8 mouse cellular contexts compared by ENCODE assay signal in the genomic region with DNA sequence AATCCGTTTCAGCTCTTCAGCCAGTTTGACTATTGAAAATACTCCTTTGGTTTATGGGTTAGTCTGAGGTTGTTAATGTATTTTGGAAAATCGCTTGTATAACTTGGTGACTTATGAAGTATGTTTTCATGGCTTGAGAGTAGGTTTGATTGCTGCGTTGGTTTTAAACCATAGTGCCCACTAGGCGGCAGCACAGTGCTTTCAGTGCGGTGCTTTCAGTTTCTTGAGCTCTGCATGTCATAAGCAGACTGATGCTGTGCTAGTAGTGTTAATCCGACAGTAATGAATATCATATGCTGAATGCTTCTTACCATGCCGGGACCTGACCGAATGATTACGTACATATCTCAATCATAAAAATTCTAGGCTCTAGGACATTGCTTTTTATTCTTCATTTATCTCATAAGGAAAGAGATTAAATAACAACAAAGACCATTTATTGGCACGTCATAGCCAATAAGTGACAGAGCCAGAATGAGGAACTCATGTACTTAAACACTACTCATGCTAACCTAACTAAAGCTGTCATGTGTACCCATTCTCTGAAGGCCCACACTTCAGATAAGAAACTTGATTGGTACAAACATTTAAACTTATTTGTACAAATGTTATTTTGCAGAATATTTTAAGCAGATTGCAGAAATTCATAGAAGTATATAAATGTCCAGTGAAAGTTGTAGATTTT. TPM values are rescaled to one million over a fixed set of nuclear protein-coding genes. Genes with fewer than 3 reads are reported as not detected.
DNase-seq lines count a peak whose midpoint lies in the region; ATAC-seq and TF ChIP-seq lines count a peak whose summit lies in the region.

No protein-coding gene starts in this region.

- WGBS in liver, embryonic 11.5 days: 21% methylated on average over 10 of the region's 10 CpGs
- WGBS in intestine, postnatal 0 days: 15% methylated on average over 10 of the region's 10 CpGs

- no peaks in the 10 kb centered on the region for H3K36me3 ChIP-seq in liver, embryonic 11.5 days (ENCODE audit: control insufficient read depth, insufficient read depth, low read length)
- no peaks in the 10 kb centered on the region for H3K36me3 ChIP-seq in intestine, postnatal 0 days (ENCODE audit: control insufficient read depth, insufficient read depth)
- no peaks in the 10 kb centered on the region for H3K36me3 ChIP-seq in splenic B cell, adult 2 months (ENCODE audit: control insufficient read depth, insufficient read depth, low read length, poor library complexity, severe bottlenecking)

- no peak for ATAC-seq in liver, embryonic 11.5 days (replicated peaks; ENCODE audit: low FRiP score)
- peak; percentile 38; the same call in 1 of the 2 replicates for ATAC-seq in intestine, postnatal 0 days

- H3K27ac ChIP-seq in liver, embryonic 11.5 days (ENCODE audit: low read depth, low read length): no peak overlapping the region
- H3K27ac ChIP-seq in intestine, postnatal 0 days (ENCODE audit: low read depth, low read length): no peak overlapping the region

- peak; percentile 71 for DNase-seq in liver
- DNase-seq in liver, embryonic 11.5 days (ENCODE audit: low spot score): no peak
- DNase-seq in cerebellum, adult 9-11 months: peak; percentile 45
- peak; percentile 42 to 80 for DNase-seq in frontal cortex, postnatal 14 days (ENCODE audit: low spot score in 2 of 2)
- DNase-seq in left cerebral cortex, postnatal 36 days (ENCODE audit: low spot score in 2 of 2): peak; percentile 68 to 76
- peak; percentile 5 to 34 for DNase-seq in monocyte, adult 2 months (ENCODE audit: low read depth in 1 of 2, low spot score in 2 of 2)
- DNase-seq in splenic B cell, adult 2 months (ENCODE audit: low read depth, low spot score): peak; percentile 84

- no peak overlapping the region for H3K4me2 ChIP-seq in liver, embryonic 11.5 days
- no peak overlapping the region; the same call in 1 of the 2 replicates for H3K4me2 ChIP-seq in intestine, postnatal 0 days (replicated peaks; ENCODE audit: low read depth)

- no peaks in the 10 kb centered on the region for H3K9me3 ChIP-seq in liver, embryonic 11.5 days (ENCODE audit: control insufficient read depth, low read length)
- H3K9me3 ChIP-seq in intestine, postnatal 0 days (ENCODE audit: control insufficient read depth): no peaks in the 10 kb centered on the region

- H3K9ac ChIP-seq in liver, embryonic 11.5 days (ENCODE audit: low read depth, low read length): no peak overlapping the region
- H3K9ac ChIP-seq in intestine, postnatal 0 days (ENCODE audit: low read depth, low read length): no peak overlapping the region

- TF ChIP-seq CTCF in intestine, postnatal 0 days (IDR thresholded peaks at IDR 0.05; ENCODE audit: low read depth): peak; percentile 96

- intact Hi-C loops in left cerebral cortex, postnatal 36 days (cut with DNase I): loop anchor here (2.0 kb wide), 1 partner anchor 343 kb away; no protein-coding TSS in a partner anchor

- no peaks in the 10 kb centered on the region for H3K27me3 ChIP-seq in liver, embryonic 11.5 days (replicated peaks; ENCODE audit: control insufficient read depth, insufficient read depth, low read length)
- H3K27me3 ChIP-seq in intestine, postnatal 0 days (replicated peaks; ENCODE audit: control insufficient read depth, insufficient read depth, low read length): no peaks in the 10 kb centered on the region
- no peaks in the 10 kb centered on the region for H3K27me3 ChIP-seq in splenic B cell, adult 2 months (ENCODE audit: control insufficient read depth, insufficient read depth, low read length, poor library complexity, severe bottlenecking)

- no peaks in the 10 kb centered on the region for H3K4me1 ChIP-seq in liver, embryonic 11.5 days (replicated peaks; ENCODE audit: control insufficient read depth, insufficient read depth, low read length)
- H3K4me1 ChIP-seq in intestine, postnatal 0 days (replicated peaks; ENCODE audit: control insufficient read depth, insufficient read depth, low read length): no peaks in the 10 kb centered on the region

- no peak overlapping the region for H3K4me3 ChIP-seq in liver, embryonic 11.5 days (ENCODE audit: low read depth, low read length)
- no peak overlapping the region for H3K4me3 ChIP-seq in intestine, postnatal 0 days (ENCODE audit: low read depth, low read length)

RNA-seq across cellular contexts. Expression of a gene that starts 20.4 kb away (rescaled TPM):
- polyA plus RNA-seq in liver, embryonic 11.5 days (2014; fragmentation: Nextera tagmentation; extraction: Ambion mirVana): 4.3 and 6.3 TPM in 2 replicates
- polyA plus RNA-seq in intestine, postnatal 0 days (2015; fragmentation: Nextera tagmentation; extraction: Ambion mirVana): 4.8 and 6.1 TPM in 2 replicates
- 1 to 10 TPM in 1 of 2 experiments, not detected in 1; 2.8 TPM for total RNA-seq in left cerebral cortex, postnatal 36 days (2021)

RNA-seq across cellular contexts. Expression of a gene that starts 38.3 kb away (rescaled TPM):
- polyA plus RNA-seq in liver, embryonic 11.5 days (2014; fragmentation: Nextera tagmentation; extraction: Ambion mirVana): 0.33 and 0.52 TPM in 2 replicates
- 0.48 and 0.76 TPM in 2 replicates for polyA plus RNA-seq in intestine, postnatal 0 days (2015; fragmentation: Nextera tagmentation; extraction: Ambion mirVana)
- under 1 TPM; 0.25 to 0.57 TPM for total RNA-seq in left cerebral cortex, postnatal 36 days (2021)
